Mouse (Mus musculus): ENCODE measurements around the gene Kif6. TPM values are rescaled to one million over a fixed set of nuclear protein-coding genes. Genes with fewer than 3 reads are reported as not detected.

Kif6 gene
- total and polyA plus RNA-seq, 3 experiments, result 0.11 TPM; not detected in 2

DNA sequence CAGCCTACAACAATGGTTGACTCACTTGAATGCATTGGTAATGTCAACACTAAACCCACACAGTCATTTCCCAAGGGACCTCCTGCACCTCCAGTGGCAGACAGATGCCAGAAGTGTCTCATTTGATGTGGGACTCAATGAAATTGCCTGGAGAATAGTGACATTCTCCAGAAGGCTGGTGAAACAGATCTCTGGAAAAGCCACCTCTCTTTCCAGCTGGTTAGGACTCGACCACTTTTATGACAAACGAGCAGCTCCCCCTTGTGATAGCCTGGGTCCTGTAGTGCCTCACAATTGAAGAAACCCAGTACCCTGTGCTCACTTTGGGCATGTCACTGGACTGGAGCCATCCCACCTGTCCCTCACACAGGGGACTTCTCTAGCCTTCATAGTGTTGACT lies 257.4 kb downstream of the Kif6 start:
- TF ChIP-seq GATA2 (IDR thresholded peaks at IDR 0.05; ENCODE audit: borderline replicate concordance, low read depth, low read length) (no peak), POLR2AphosphoS5 (IDR thresholded peaks at IDR 0.05; ENCODE audit: insufficient replicate concordance, low read depth, low read length) (no peak), TAL1 (conservative IDR thresholded peaks at IDR 0.05; ENCODE audit: low read depth, low read length) (no peak), CTCF (IDR thresholded peaks at IDR 0.05; ENCODE audit: low read depth, low read length) (no peak), GATA1 (IDR thresholded peaks at IDR 0.05; ENCODE audit: borderline replicate concordance, low read length) (no peak)
- DNase-seq (ENCODE audit: low spot score), result no peak
- Histone ChIP-seq H3K36me3 (replicated peaks) (no peaks in the 10 kb centered on the region), H3K4me1 (ENCODE audit: insufficient read depth, low read depth, low read length) (no peaks in the 10 kb centered on the region), H3K9me3 (replicated peaks) (peaks cover 86% of the 10 kb centered on the region), H3K27me3 (ENCODE audit: insufficient read depth, low read length) (no peaks in the 10 kb centered on the region), H3K4me3 (ENCODE audit: low read depth, low read length) (no peak overlapping the region)
- no peak for ATAC-seq (ENCODE audit: extremely low read depth, insufficient number of reproducible peaks, low FRiP score, poor library complexity, severe bottlenecking)

DNA sequence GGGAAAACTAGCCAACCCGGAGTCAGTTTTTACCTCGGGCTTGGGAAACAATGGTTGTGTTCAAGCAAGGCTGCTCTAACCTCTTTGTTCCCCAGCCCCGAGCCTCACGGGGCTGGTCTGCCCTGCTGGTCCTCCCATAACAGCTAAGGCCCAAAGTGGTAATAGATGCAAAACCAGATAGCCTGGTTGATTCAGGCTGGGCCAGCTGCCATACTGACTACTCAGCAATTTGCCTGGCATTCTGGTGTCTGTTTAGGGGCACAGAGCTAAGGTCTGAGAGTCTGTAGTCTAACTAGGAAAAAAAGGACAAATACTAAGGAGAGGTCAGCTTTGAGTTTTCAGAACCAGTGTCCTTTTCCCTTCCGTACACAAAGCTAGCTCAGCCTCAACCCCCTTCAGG lies 259.8 kb downstream of the Kif6 start:
- H3K9me3 ChIP-seq (replicated peaks), result peaks cover 90% of the 10 kb centered on the region
- no peak for ATAC-seq (ENCODE audit: extremely low read depth, insufficient number of reproducible peaks, low FRiP score, poor library complexity, severe bottlenecking)
- no peak overlapping the region for H3K4me3 ChIP-seq (ENCODE audit: low read depth, low read length)
- H3K36me3 ChIP-seq (replicated peaks), result no peaks in the 10 kb centered on the region
- no peaks in the 10 kb centered on the region for H3K27me3 ChIP-seq (ENCODE audit: insufficient read depth, low read length)
- DNase-seq (ENCODE audit: low spot score), result no peak
- no peaks in the 10 kb centered on the region for H3K4me1 ChIP-seq (ENCODE audit: insufficient read depth, low read depth, low read length)
- TF ChIP-seq TAL1 (conservative IDR thresholded peaks at IDR 0.05; ENCODE audit: low read depth, low read length) (no peak), GATA1 (IDR thresholded peaks at IDR 0.05; ENCODE audit: borderline replicate concordance, low read length) (no peak), POLR2AphosphoS5 (IDR thresholded peaks at IDR 0.05; ENCODE audit: insufficient replicate concordance, low read depth, low read length) (no peak), CTCF (IDR thresholded peaks at IDR 0.05; ENCODE audit: low read depth, low read length) (no peak), GATA2 (IDR thresholded peaks at IDR 0.05; ENCODE audit: borderline replicate concordance, low read depth, low read length) (no peak)

DNA sequence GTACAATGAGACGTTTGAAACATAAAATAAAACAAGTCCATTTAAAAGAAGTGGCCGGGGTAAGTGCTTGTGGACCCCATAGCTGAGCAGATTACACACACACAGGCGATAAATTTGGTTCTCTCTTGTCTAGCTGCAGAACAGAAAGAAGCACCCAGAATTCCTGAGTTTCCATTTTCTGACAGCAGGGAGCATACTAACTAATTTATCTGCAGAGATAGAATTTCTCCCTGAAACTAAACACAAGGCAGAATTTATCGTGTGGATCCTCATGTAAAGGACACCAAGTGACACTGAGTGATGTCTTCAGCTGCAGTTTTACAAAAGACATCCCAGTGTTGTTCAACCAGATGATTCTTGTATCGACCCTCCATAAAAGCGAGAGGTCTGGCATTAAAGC lies 260.5 kb downstream of the Kif6 start:
- H3K36me3 ChIP-seq (replicated peaks), result no peaks in the 10 kb centered on the region
- ATAC-seq (ENCODE audit: extremely low read depth, insufficient number of reproducible peaks, low FRiP score, poor library complexity, severe bottlenecking) (no peak), DNase-seq (ENCODE audit: low spot score) (no peak)
- H3K4me1 ChIP-seq (ENCODE audit: insufficient read depth, low read depth, low read length), result no peaks in the 10 kb centered on the region
- no peaks in the 10 kb centered on the region for H3K27me3 ChIP-seq (ENCODE audit: insufficient read depth, low read length)
- H3K9me3 ChIP-seq (replicated peaks), result peaks cover 92% of the 10 kb centered on the region
- no peak for TF ChIP-seq POLR2AphosphoS5 (IDR thresholded peaks at IDR 0.05; ENCODE audit: insufficient replicate concordance, low read depth, low read length)
- no peak for TF ChIP-seq GATA1 (IDR thresholded peaks at IDR 0.05; ENCODE audit: borderline replicate concordance, low read length)
- TF ChIP-seq GATA2 (IDR thresholded peaks at IDR 0.05; ENCODE audit: borderline replicate concordance, low read depth, low read length), result no peak
- no peak for TF ChIP-seq CTCF (IDR thresholded peaks at IDR 0.05; ENCODE audit: low read depth, low read length)
- no peak for TF ChIP-seq TAL1 (conservative IDR thresholded peaks at IDR 0.05; ENCODE audit: low read depth, low read length)
- no peak overlapping the region for H3K4me3 ChIP-seq (ENCODE audit: low read depth, low read length)

GRCm38 (mm10) chr17:49875939-49876651 lies 261.2 kb downstream of the Kif6 start:
- H3K4me1 ChIP-seq (ENCODE audit: insufficient read depth, low read depth, low read length), result no peaks in the 10 kb centered on the region
- no peaks in the 10 kb centered on the region for H3K27me3 ChIP-seq (ENCODE audit: insufficient read depth, low read length)
- TF ChIP-seq TAL1 (conservative IDR thresholded peaks at IDR 0.05; ENCODE audit: low read depth, low read length) (no peak), GATA1 (IDR thresholded peaks at IDR 0.05; ENCODE audit: borderline replicate concordance, low read length) (no peak), GATA2 (IDR thresholded peaks at IDR 0.05; ENCODE audit: borderline replicate concordance, low read depth, low read length) (no peak), CTCF (IDR thresholded peaks at IDR 0.05; ENCODE audit: low read depth, low read length) (no peak), POLR2AphosphoS5 (IDR thresholded peaks at IDR 0.05; ENCODE audit: insufficient replicate concordance, low read depth, low read length) (no peak)
- H3K36me3 ChIP-seq (replicated peaks), result no peaks in the 10 kb centered on the region
- peaks cover 89% of the 10 kb centered on the region for H3K9me3 ChIP-seq (replicated peaks)
- no peak for ATAC-seq (ENCODE audit: extremely low read depth, insufficient number of reproducible peaks, low FRiP score, poor library complexity, severe bottlenecking)
- H3K4me3 ChIP-seq (ENCODE audit: low read depth, low read length), result no peak overlapping the region
- no peak for DNase-seq (ENCODE audit: low spot score)

GRCm38 (mm10) chr17:49880919-49881744 lies 266.2 kb downstream of the Kif6 start:
- H3K9me3 ChIP-seq (replicated peaks), result peaks cover 79% of the 10 kb centered on the region
- H3K4me3 ChIP-seq (ENCODE audit: low read depth, low read length), result no peak overlapping the region
- no peak for DNase-seq (ENCODE audit: low spot score)
- H3K36me3 ChIP-seq (replicated peaks), result no peaks in the 10 kb centered on the region
- ATAC-seq (ENCODE audit: extremely low read depth, insufficient number of reproducible peaks, low FRiP score, poor library complexity, severe bottlenecking), result no peak
- H3K27me3 ChIP-seq (ENCODE audit: insufficient read depth, low read length), result no peaks in the 10 kb centered on the region
- no peak for TF ChIP-seq POLR2AphosphoS5 (IDR thresholded peaks at IDR 0.05; ENCODE audit: insufficient replicate concordance, low read depth, low read length)
- no peak for TF ChIP-seq GATA2 (IDR thresholded peaks at IDR 0.05; ENCODE audit: borderline replicate concordance, low read depth, low read length)
- TF ChIP-seq CTCF (IDR thresholded peaks at IDR 0.05; ENCODE audit: low read depth, low read length), result no peak
- TF ChIP-seq TAL1 (conservative IDR thresholded peaks at IDR 0.05; ENCODE audit: low read depth, low read length), result no peak
- no peak for TF ChIP-seq GATA1 (IDR thresholded peaks at IDR 0.05; ENCODE audit: borderline replicate concordance, low read length)
- H3K4me1 ChIP-seq (ENCODE audit: insufficient read depth, low read depth, low read length), result no peaks in the 10 kb centered on the region

GRCm38 (mm10) chr17:49881796-49882195 lies 266.9 kb downstream of the Kif6 start:
- no peaks in the 10 kb centered on the region for H3K36me3 ChIP-seq (replicated peaks)
- no peak for DNase-seq (ENCODE audit: low spot score)
- no peak for ATAC-seq (ENCODE audit: extremely low read depth, insufficient number of reproducible peaks, low FRiP score, poor library complexity, severe bottlenecking)
- H3K27me3 ChIP-seq (ENCODE audit: insufficient read depth, low read length), result no peaks in the 10 kb centered on the region
- peaks cover 80% of the 10 kb centered on the region for H3K9me3 ChIP-seq (replicated peaks)
- TF ChIP-seq POLR2AphosphoS5 (IDR thresholded peaks at IDR 0.05; ENCODE audit: insufficient replicate concordance, low read depth, low read length) (no peak), CTCF (IDR thresholded peaks at IDR 0.05; ENCODE audit: low read depth, low read length) (no peak), GATA2 (IDR thresholded peaks at IDR 0.05; ENCODE audit: borderline replicate concordance, low read depth, low read length) (no peak), GATA1 (IDR thresholded peaks at IDR 0.05; ENCODE audit: borderline replicate concordance, low read length) (no peak), TAL1 (conservative IDR thresholded peaks at IDR 0.05; ENCODE audit: low read depth, low read length) (no peak)
- H3K4me1 ChIP-seq (ENCODE audit: insufficient read depth, low read depth, low read length), result no peaks in the 10 kb centered on the region
- H3K4me3 ChIP-seq (ENCODE audit: low read depth, low read length), result no peak overlapping the region
